Mouse (Mus musculus) E14TG2a.4 (cell line): Measurements from ENCODE around the gene Syt17.

Experiments used
- CTCF ChIP-seq: conservative IDR thresholded peaks from 2 replicates; pipeline ENCODE4 v1.5.1; 2014; ENCODE audit warnings: low read length
- POU5F1 ChIP-seq: IDR thresholded peaks from 2 replicates; pipeline ENCODE4 v1.6.1; 2014; ENCODE audit warnings: low read length, borderline replicate concordance

DNA sequence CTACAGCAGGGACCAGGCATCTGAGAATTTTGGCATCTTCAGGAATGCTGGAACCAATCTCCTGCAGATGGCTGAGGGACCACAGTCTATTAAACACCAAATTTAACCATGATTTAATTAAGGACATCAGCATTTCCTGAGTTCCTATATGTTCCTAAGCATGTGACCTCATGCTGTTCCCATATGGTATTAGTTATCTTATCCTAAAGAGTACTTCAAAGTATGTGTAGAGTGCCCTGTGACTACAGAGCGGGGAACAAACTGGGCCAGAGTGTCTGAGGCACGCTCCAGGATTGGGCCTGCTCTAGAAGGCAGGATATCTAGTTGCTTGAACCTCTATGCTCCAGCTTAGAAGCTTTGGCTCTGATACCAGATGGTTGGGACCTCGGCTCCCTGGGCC lies 82.1 kb downstream of the Syt17 start:
- TF ChIP-seq CTCF (no peak), POU5F1 (no peak)
